Mouse (Mus musculus): ENCODE results near the gene Tspan18.

The Tspan18 gene

GRCm38 (mm10) chr2:93257634-93258033, 76.7 kb downstream of the Tspan18 start:
- DNase-seq, result no peak

- no peak for DNase-seq
Measured at GRCm38 (mm10) chr2:93256735-93257405, 77.4 kb downstream of the Tspan18 start.

- DNase-seq, result no peak
Measured at GRCm38 (mm10) chr2:93252356-93252755, 81.9 kb downstream of the Tspan18 start.

GRCm38 (mm10) chr2:93250611-93251010, 83.7 kb downstream of the Tspan18 start:
- DNase-seq, result no peak

GRCm38 (mm10) chr2:93249058-93249457, 85.2 kb downstream of the Tspan18 start:
- DNase-seq, result no peak

GRCm38 (mm10) chr2:93244090-93244443, 90.2 kb downstream of the Tspan18 start:
- DNase-seq, result no peak

- DNase-seq, result no peak
Measured at GRCm38 (mm10) chr2:93243439-93244089, 90.7 kb downstream of the Tspan18 start.

- DNase-seq, result no peak
Measured at GRCm38 (mm10) chr2:93242166-93242565, 92.1 kb downstream of the Tspan18 start.

- DNase-seq, result no peak
Measured at GRCm38 (mm10) chr2:93238864-93239263, 95.4 kb downstream of the Tspan18 start.

- peak; percentile 77 for DNase-seq
Measured at GRCm38 (mm10) chr2:93237055-93237454, 97.2 kb downstream of the Tspan18 start.

- no peak for DNase-seq
Measured at GRCm38 (mm10) chr2:93232141-93232540, 102.2 kb downstream of the Tspan18 start.

- no peak for DNase-seq
Measured at GRCm38 (mm10) chr2:93228480-93228824, 105.9 kb downstream of the Tspan18 start.

GRCm38 (mm10) chr2:93227713-93228479, 106.4 kb downstream of the Tspan18 start:
- DNase-seq, result peak; percentile 30

- DNase-seq, result peak; percentile 68
Measured at GRCm38 (mm10) chr2:93226606-93227595, 107.4 kb downstream of the Tspan18 start.

GRCm38 (mm10) chr2:93223463-93223862, 110.8 kb downstream of the Tspan18 start:
- no peak for DNase-seq

- no peak for DNase-seq
Measured at GRCm38 (mm10) chr2:93220447-93220846, 113.9 kb downstream of the Tspan18 start.

- DNase-seq, result no peak
Measured at GRCm38 (mm10) chr2:93219576-93219975, 114.7 kb downstream of the Tspan18 start.

GRCm38 (mm10) chr2:93218353-93218990, 115.8 kb downstream of the Tspan18 start:
- no peak for DNase-seq

- DNase-seq, result peak; percentile 77
Measured at GRCm38 (mm10) chr2:93217015-93217414, 117.3 kb downstream of the Tspan18 start.

- DNase-seq, result no peak
Measured at GRCm38 (mm10) chr2:93215790-93216189, 118.5 kb downstream of the Tspan18 start.

GRCm38 (mm10) chr2:93214192-93214591, 120.1 kb downstream of the Tspan18 start:
- DNase-seq, result no peak

- DNase-seq, result no peak
Measured at GRCm38 (mm10) chr2:93212865-93213264, 121.4 kb downstream of the Tspan18 start.
